Mouse (Mus musculus) limb, embryonic 13.5 days (tissue): Measurements from ENCODE around the gene Diras2. TPM values are rescaled to one million over a fixed set of nuclear protein-coding genes. Genes with fewer than 3 reads are reported as not detected.

Experiments
- ATAC-seq: fragments of 200-750 bp; cut with Nextera tagmentation; 2 replicates; pipeline ENCODE4 v1.8.0; 2017; ENCODE audit warnings: low read depth, moderate number of reproducible peaks, moderate TSS enrichment; ENCODE audit not compliant: low FRiP score
- H3K27ac ChIP-seq: fragments of 300-500 bp; sonication (generic); 2 replicates; pipeline ENCODE4 v1.5.1; 2015; ENCODE audit warnings: inconsistent platforms, mild to moderate bottlenecking, moderate library complexity
- H3K27me3 ChIP-seq: fragments of 300-500 bp; sonication (generic); 2 replicates; pipeline ENCODE4 v1.6.1; 2015; ENCODE audit warnings: mild to moderate bottlenecking, inconsistent platforms
- H3K36me3 ChIP-seq: fragments of 300-500 bp; sonication (generic); 2 replicates; pipeline ENCODE4 v1.6.1; 2015; ENCODE audit warnings: inconsistent platforms, mild to moderate bottlenecking, moderate library complexity
- H3K4me1 ChIP-seq: fragments of 300-500 bp; sonication (generic); 2 replicates; pipeline ENCODE4 v1.6.1; 2015; ENCODE audit warnings: inconsistent platforms
- H3K4me2 ChIP-seq: fragments of 300-500 bp; sonication (generic); replicated peaks from 2 replicates; pipeline ENCODE4 v1.6.1; 2015; ENCODE audit warnings: inconsistent platforms, mild to moderate bottlenecking, moderate library complexity
- H3K4me3 ChIP-seq: fragments of 300-500 bp; sonication (generic); 2 replicates; pipeline ENCODE4 v1.5.1; 2015; ENCODE audit warnings: moderate library complexity, mild to moderate bottlenecking, inconsistent platforms
- H3K9ac ChIP-seq: fragments of 300-500 bp; sonication (generic); 2 replicates; pipeline ENCODE4 v1.6.1; 2015; ENCODE audit warnings: mild to moderate bottlenecking, inconsistent platforms
- H3K9me3 ChIP-seq: fragments of 300-500 bp; sonication (generic); 2 replicates; pipeline ENCODE4 v1.6.1; 2016; ENCODE audit warnings: inconsistent platforms
- WGBS: fragments of 180-500 bp; shearing (Covaris S2); methylation state at CpG from one replicate; pipeline ENCODE4 v1.1.7; 2015; 5-methylcytosine and 5-hydroxymethylcytosine counted together
- polyA plus RNA-seq: library from polyadenylated mRNA; unstranded; fragments of >200 nt; fragmentation: Nextera tagmentation; extraction: Ambion mirVana; gene quantifications from 2 replicates; pipeline ENCODE4 v1.2.1, GENCODE M21; 2015

The Diras2 gene
- polyA plus RNA-seq, 1 experiment from 2014 or later: 0.29 TPM

DNA sequence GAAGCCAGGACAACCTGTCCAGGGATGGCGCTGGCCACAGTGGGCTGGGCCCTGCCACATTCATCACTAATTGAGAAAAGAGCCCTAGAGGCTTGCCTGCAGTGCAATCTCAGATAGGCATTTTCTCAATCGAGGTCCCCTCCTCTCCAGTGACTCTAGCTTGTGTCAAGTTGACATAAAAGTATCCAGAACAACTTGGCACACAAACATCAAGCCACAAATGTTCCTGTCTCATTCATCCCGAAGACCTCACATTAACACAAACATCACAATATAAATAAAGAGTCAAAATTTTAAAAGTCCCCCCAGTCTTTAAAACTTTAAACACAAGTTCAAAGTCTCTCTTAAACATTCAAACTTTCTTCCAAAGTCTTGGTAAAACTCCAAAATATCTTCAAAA is 56.3 kb downstream of the Diras2 start:
- H3K36me3 ChIP-seq: no peaks in the 10 kb centered on the region
- H3K9me3 ChIP-seq: no peaks in the 10 kb centered on the region
- H3K4me1 ChIP-seq: peaks cover 1% of the 10 kb centered on the region; the same call in 1 of the 2 replicates
- H3K27me3 ChIP-seq: no peaks in the 10 kb centered on the region
- 81% methylated on average over 3 of the region's 3 CpGs for WGBS
- no peak for ATAC-seq
- no peak overlapping the region for H3K27ac ChIP-seq
- no peak overlapping the region for H3K4me2 ChIP-seq
- H3K9ac ChIP-seq: no peak overlapping the region
- H3K4me3 ChIP-seq: no peak overlapping the region

DNA sequence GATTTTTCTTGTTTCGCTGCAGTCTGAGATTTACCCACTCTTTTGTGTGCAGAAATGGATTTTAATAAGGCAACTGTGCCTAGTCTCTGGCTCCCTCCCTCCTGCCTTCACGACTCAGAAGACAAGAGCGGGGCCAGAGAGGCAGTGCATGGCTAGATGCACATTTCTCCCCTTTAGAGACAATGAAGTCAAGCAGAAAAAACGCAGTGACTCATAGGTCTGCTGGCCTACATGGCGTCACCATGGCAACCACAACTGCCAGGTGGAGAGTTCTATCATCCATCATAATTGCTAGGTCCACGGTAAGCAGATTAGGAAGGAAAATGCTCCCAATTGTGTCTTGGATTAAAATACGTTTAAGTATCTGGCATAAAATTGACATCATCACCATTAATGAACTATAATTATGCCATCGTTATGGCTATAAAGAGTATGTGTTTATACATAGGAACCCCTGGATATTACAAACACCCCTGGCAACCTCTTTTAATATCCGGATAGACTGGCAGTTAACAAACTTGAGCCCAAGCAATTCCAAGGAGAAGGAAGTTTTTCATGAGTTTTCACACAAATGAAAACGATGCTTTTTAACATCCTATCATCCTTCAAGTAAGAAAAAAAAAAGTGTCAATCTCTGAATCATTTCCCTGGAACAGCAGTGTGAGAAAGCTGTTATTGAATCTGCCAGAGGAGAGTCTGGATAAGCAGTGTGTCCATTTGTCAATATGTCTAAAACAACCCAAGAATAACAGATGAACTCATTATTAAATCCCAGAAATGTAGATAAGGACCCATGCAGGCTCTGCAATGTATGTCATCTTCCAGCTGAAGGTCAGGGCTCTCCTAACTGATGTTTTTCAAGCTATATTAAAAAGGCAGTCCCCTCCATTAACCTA is 61.0 kb downstream of the Diras2 start:
- Histone ChIP-seq H3K36me3 (no peaks in the 10 kb centered on the region), H3K9me3 (no peaks in the 10 kb centered on the region), H3K4me3 (no peak overlapping the region), H3K4me2 (no peak overlapping the region), H3K27me3 (no peaks in the 10 kb centered on the region), H3K27ac (no peak overlapping the region), H3K4me1 (peaks cover 4% of the 10 kb centered on the region; the same call in 1 of the 2 replicates), H3K9ac (no peak overlapping the region)
- WGBS: 61% methylated on average over 10 of the region's 10 CpGs
- ATAC-seq: no peak

DNA sequence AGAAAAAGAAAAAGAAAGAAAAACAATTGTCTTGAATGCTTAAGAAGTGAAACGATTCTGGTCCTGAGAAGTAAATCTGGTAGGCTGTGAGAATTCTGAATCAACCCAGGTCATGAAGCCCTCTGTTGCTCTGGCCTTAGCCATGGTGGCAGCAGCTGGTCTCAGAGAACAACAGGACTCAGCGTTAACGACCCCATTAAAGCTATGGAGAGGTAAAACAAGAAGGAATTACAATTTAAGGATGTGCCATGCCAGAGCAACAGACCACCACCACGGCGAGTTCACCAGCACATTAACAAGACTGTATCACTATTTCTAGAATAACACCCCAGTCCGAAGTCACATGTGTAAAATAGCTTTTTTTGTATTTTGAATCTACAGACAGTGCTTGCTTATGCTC is 65.9 kb downstream of the Diras2 start:
- H3K4me2 ChIP-seq: no peak overlapping the region
- no peaks in the 10 kb centered on the region for H3K36me3 ChIP-seq
- H3K4me1 ChIP-seq: peaks cover 4% of the 10 kb centered on the region; the same call in 1 of the 2 replicates
- no peaks in the 10 kb centered on the region for H3K9me3 ChIP-seq
- H3K9ac ChIP-seq: no peak overlapping the region
- no peak overlapping the region for H3K27ac ChIP-seq
- no peak overlapping the region for H3K4me3 ChIP-seq
- H3K27me3 ChIP-seq: no peaks in the 10 kb centered on the region
- 29% methylated on average over 6 of the region's 6 CpGs for WGBS
- ATAC-seq: no peak

DNA sequence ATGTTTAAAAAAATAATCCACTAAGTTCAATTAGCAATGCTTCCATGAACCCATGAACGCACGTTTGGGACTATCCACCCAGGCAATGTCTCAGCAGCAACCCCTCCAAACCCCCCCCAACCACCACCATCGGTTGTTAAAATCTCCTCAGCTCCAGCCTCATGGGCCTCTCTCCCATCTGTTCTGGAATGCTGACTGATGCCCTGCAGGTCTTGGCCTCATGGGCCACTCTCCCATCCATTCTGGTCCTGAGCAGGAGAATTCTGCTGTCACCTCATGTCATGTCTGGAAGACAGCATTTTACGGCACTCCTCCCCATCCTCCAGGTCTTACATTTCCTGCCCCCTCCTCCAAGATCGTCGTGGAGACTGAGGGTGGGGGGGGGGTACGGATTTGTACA is 71.1 kb downstream of the Diras2 start:
- Histone ChIP-seq H3K4me3 (no peak overlapping the region), H3K9ac (no peak overlapping the region), H3K4me2 (no peak overlapping the region), H3K36me3 (no peaks in the 10 kb centered on the region), H3K27me3 (no peaks in the 10 kb centered on the region), H3K4me1 (peaks cover 12% of the 10 kb centered on the region), H3K27ac (no peak overlapping the region), H3K9me3 (no peaks in the 10 kb centered on the region)
- WGBS: 67% methylated on average over 7 of the region's 7 CpGs
- no peak for ATAC-seq

DNA sequence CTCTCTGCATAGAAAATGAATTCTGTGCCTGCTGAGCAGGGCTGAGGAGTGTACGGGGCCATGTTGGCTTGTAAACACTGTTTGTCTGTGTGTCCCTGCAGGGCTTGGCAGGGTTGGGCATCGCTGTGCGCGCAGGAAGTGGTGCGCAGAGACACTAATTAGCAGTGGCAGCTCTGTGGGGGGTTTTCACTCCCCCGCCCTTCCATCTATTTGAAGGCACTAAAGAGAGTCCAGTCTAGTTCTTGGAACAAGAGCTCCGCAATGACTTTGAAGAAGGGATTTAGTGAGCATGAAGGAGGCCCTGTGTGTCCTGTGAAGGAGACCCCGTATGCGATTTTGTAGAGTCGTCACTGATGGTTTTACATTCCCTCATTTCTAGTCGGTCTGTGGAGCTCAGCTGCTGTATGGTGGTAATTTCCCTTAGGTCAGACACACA is 73.2 kb downstream of the Diras2 start:
- no peak overlapping the region; the same call in 1 of the 2 replicates for H3K27ac ChIP-seq
- peak overlapping the region; percentile 18 for H3K4me3 ChIP-seq
- no peak for ATAC-seq
- no peaks in the 10 kb centered on the region for H3K27me3 ChIP-seq
- 26% methylated on average over 11 of the region's 11 CpGs for WGBS
- no peak overlapping the region for H3K9ac ChIP-seq
- H3K4me1 ChIP-seq: peaks cover 14% of the 10 kb centered on the region
- no peaks in the 10 kb centered on the region for H3K36me3 ChIP-seq
- H3K4me2 ChIP-seq: peak overlapping the region; percentile 60
- no peaks in the 10 kb centered on the region for H3K9me3 ChIP-seq

DNA sequence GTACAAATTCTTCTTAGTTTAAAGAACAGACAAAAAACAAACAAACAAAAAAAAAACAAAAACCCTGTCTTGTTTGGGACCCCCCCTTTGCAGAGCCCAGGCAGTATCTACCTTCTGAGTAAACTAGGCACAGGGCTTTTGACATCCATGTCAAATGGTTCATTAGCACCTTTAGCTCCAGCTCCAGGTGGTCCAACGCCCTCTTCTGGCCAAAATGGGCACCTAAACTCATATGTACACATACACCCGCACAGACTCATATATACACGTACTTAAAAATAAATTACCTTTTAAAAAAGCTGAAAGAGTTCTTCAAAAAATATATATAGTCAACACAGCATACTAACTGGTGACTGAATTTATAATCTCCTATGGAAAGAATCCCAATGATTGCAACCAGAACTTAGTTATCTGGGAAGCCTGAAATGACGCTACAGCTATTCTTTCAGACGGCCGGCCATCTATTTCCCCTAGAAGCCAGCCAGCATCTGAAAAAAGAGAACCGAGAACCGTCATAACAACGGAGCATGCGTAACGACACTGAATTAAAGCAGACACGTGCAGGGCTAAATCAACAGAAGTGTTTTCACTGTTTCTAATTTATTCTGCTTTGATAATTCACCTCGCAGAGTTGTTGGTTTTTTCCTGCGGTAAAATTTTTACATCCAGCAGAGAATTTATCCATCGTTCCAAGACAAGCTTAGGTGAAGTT is 73.7 kb downstream of the Diras2 start:
- Histone ChIP-seq H3K4me2 (peak overlapping the region; percentile 60), H3K27ac (no peak overlapping the region), H3K4me1 (peaks cover 14% of the 10 kb centered on the region), H3K27me3 (no peaks in the 10 kb centered on the region), H3K9ac (no peak overlapping the region), H3K36me3 (no peaks in the 10 kb centered on the region), H3K9me3 (no peaks in the 10 kb centered on the region), H3K4me3 (peak overlapping the region; percentile 18; the same call in 1 of the 2 replicates)
- ATAC-seq: no peak
- WGBS: 42% methylated on average over 15 of the region's 15 CpGs

DNA sequence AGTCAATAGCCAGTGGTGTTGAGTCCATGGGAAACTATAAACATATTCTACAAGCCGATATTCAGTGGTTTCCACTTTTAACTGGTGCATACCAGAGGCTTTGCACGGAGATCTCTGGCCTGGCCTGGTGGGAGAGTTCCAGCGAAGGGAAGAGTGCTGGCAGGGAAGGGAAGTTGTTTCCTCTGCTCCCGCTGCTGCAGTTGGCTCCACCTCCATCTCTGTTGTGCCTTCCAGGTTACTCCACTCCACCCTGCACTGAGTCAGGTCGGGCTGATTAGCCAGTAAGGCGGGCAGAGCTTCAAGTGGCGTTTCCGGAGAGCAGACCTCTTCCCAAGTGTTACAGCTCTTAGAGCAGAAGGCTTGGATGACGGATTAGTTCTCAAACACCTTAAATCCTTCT is 75.8 kb downstream of the Diras2 start:
- no peaks in the 10 kb centered on the region for H3K36me3 ChIP-seq
- no peak overlapping the region for H3K4me2 ChIP-seq
- H3K4me3 ChIP-seq: no peak overlapping the region
- no peaks in the 10 kb centered on the region for H3K9me3 ChIP-seq
- WGBS: 23% methylated on average over 9 of the region's 9 CpGs
- peaks cover 14% of the 10 kb centered on the region for H3K4me1 ChIP-seq
- no peaks in the 10 kb centered on the region for H3K27me3 ChIP-seq
- no peak for ATAC-seq
- H3K9ac ChIP-seq: no peak overlapping the region
- no peak overlapping the region for H3K27ac ChIP-seq

GRCm38 (mm10) chr13:52454708-52455250 is 76.3 kb downstream of the Diras2 start:
- H3K27ac ChIP-seq: no peak overlapping the region
- H3K4me3 ChIP-seq: no peak overlapping the region
- peaks cover 14% of the 10 kb centered on the region for H3K4me1 ChIP-seq
- no peak overlapping the region for H3K4me2 ChIP-seq
- H3K27me3 ChIP-seq: no peaks in the 10 kb centered on the region
- no peak overlapping the region for H3K9ac ChIP-seq
- WGBS: 73% methylated on average over 11 of the region's 11 CpGs
- no peaks in the 10 kb centered on the region for H3K36me3 ChIP-seq
- no peaks in the 10 kb centered on the region for H3K9me3 ChIP-seq
- no peak for ATAC-seq

Other genes with a start within 250 kb of the Diras2 start
- 2.4 and 2.5 TPM in 2 replicates for gene Syk, start 51.9 kb upstream of the Diras2 start, polyA plus RNA-seq